Mouse (Mus musculus) neural tube, postnatal 0 days (tissue): Measurements from ENCODE around the gene Tent4a. TPM values are rescaled to one million over a fixed set of nuclear protein-coding genes. Genes with fewer than 3 reads are reported as not detected.

Experiments
- polyA plus RNA-seq: library from polyadenylated mRNA; unstranded; fragments of >200 nt; fragmentation: Nextera tagmentation; extraction: Ambion mirVana; gene quantifications from 2 replicates; pipeline ENCODE4 v1.2.1, GENCODE M21; 2015

Gene Tent4a
- 5.8 and 6.2 TPM in 2 replicates for polyA plus RNA-seq

DNA sequence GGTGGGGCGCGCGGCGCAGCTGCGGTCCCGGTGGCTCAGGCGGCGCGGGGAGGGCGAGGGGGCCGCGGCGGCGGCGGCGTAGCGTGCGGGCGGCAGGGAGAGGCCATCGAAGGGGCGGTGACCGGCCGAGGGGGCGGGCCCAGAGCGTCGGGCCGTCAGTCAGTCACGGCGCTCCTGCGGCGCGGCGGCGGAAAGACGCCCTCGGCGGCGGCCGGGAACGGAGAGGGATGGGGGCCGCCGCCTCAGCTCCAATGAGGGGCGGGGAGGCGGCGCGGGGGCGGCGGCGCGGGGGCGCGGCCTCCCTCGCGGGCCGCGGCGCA is at the start of gene Tent4a:
Tent4a (minus strand) TSS at position 284 of the 320 bp plus-strand sequence.

DNA sequence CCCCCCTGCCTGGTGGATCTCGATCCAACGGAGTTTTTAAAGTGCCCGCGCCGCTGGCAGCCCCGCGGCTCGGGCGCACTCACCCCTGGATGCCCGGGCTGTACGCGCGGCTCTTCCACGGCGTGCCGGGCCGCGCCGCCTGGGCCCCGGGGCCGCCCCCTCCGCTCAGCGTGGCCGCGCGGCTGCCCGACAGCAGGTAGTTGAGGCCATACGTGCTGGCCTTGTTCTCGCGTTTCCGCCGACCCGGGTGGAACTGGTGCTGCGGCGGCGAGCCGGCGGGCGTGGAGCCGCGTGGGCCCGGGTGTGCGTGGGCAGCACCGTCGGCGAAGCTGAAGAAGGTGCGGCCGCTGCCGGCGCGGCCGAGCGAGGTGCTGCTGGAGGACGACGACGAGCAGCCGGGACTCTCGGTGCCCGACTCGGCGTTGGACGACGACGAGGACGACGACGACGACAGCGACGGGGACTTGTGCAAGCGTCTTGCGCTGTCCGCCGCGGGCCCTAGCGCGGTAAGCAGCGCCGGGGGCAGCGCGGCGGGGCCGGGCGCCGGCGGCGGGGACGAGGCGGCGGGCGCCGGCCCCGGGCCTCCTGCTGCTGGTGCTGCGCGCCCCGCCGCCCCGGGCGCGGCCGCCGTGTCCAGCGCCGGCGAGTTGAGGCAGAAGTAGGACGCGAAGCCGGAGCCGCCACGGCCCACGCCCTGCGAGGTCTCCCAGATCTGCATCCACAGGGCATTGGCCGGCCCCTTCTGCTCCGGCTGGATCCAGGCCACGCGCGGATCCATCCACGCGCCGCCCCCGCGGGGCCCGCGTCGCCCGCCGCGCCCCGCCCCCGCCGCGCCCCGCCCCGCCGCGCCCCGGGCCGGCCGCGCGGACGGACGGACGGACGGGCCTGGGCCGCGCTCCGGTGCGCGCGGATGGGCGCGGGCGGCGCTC is 748 bp downstream of the Tent4a start, which contains the start of gene Nsun2:
Nsun2 (plus strand) TSS at position 342 of the 929 bp plus-strand sequence.

Other genes with a start within 250 kb of the Tent4a start
- 61.1 and 62.2 TPM in 2 replicates for gene Nsun2, start 871 bp downstream of the Tent4a start, polyA plus RNA-seq
- 35.7 and 39.4 TPM in 2 replicates for gene Srd5a1, start 76.8 kb upstream of the Tent4a start, polyA plus RNA-seq
- 43.8 TPM in 2 replicates for gene Ube2ql1, start 205.3 kb upstream of the Tent4a start, polyA plus RNA-seq